In the genomic region with DNA sequence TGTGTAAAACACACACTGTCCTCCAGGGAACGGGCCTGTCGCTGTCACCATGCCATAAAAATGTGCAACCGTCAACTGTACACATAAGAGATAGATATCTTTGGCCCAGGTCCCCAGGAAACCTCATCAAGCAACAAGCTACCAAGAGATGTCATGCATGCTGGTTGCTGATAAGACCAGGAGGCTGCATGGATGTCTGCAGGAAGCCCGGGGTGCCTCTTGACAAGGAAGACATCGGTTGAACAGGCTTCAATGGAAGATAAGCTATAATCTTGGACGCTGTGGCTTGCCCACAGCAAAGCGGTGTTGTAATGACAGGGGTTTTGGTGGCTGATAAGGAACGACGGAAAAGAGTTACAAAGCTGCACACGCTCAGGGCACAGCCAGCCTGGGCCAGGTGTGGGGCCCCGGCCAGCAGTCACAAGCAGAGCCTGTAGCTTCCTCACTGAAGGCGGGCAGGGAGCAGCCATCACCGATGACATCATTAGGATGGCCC, we compare ENCODE assay signal across 14 mouse cellular contexts.
DNase-seq lines count a peak whose midpoint lies in the region; ATAC-seq and TF ChIP-seq lines count a peak whose summit lies in the region.
"Had no signal": no experiment of that assay in that cellular context is flagged by ENCODE, and none has a peak within 500 bp of the region (broad histone marks: within the 10 kb centered on the region; RNA-seq: fewer than 3 reads in every experiment).

No protein-coding gene starts in this region.

- peak; percentile 40 for DNase-seq in lung, postnatal 0 days (ENCODE audit: low spot score)
- DNase-seq in lung, adult 18-20 months: no peak
- DNase-seq in MEL-GATA-1-ER (ENCODE audit: extremely low read depth, low read depth): peak; percentile 100
- peak; percentile 72 for DNase-seq in liver, postnatal 0 days
- DNase-seq in left cerebral cortex, adult 9 months (ENCODE audit: low spot score in 2 of 2): no peak
- DNase-seq in retina, postnatal 1 day: no peak
- DNase-seq in layer of hippocampus, adult 9-10 months (ENCODE audit: low spot score): no peak
- DNase-seq: cerebellum, adult 9-10 months; kidney, postnatal 4 days; thymus, adult 18-20 months had no signal

- TF ChIP-seq EP300 in lung, postnatal 0 days (IDR thresholded peaks at IDR 0.05): no peak
- peak; percentile 100 for TF ChIP-seq EP300 in liver, postnatal 0 days (IDR thresholded peaks at IDR 0.05; ENCODE audit: low read depth)

- no peak overlapping the region for H3K4me3 ChIP-seq in lung, postnatal 0 days (ENCODE audit: low read depth, low read length)
- H3K4me3 ChIP-seq in liver, postnatal 0 days (ENCODE audit: low read depth, low read length): no peak overlapping the region
- H3K4me3 ChIP-seq: hindbrain, embryonic 12.5 days; limb, embryonic 10.5 days; myocyte had no signal

- H3K4me2 ChIP-seq in lung, postnatal 0 days (replicated peaks; ENCODE audit: low read depth, low read length): no peak overlapping the region
- peak overlapping the region; percentile 55 for H3K4me2 ChIP-seq in liver, postnatal 0 days (ENCODE audit: low read depth, low read length)
- H3K4me2 ChIP-seq: hindbrain, embryonic 12.5 days had no signal

- no peak overlapping the region for H3K27ac ChIP-seq in lung, postnatal 0 days (ENCODE audit: low read length)
- peak overlapping the region; percentile 84 for H3K27ac ChIP-seq in liver, postnatal 0 days (ENCODE audit: low read depth)
- H3K27ac ChIP-seq: hindbrain, embryonic 12.5 days; limb, embryonic 10.5 days had no signal

- no peaks in the 10 kb centered on the region for H3K4me1 ChIP-seq in lung, postnatal 0 days (ENCODE audit: insufficient read depth, low read depth, low read length)
- peaks cover 46% of the 10 kb centered on the region for H3K4me1 ChIP-seq in liver, postnatal 0 days (ENCODE audit: insufficient read depth)

- H3K27me3 ChIP-seq in lung, postnatal 0 days (replicated peaks; ENCODE audit: insufficient read depth, low read length): no peaks in the 10 kb centered on the region
- no peaks in the 10 kb centered on the region for H3K27me3 ChIP-seq in liver, postnatal 0 days (ENCODE audit: insufficient read depth, low read length)
- H3K27me3 ChIP-seq: hindbrain, embryonic 12.5 days had no signal

- ATAC-seq in lung, postnatal 0 days: 0 out of 2 replicates have a peak, but pooled peaks have one; percentile 6
- ATAC-seq in common myeloid progenitor, adult 5-6 weeks (replicated peaks; ENCODE audit: low read depth, poor library complexity, severe bottlenecking): peak; percentile 82
- ATAC-seq in liver, postnatal 0 days: peak; percentile 96

- H3K9ac ChIP-seq in lung, postnatal 0 days (replicated peaks; ENCODE audit: low read depth): no peak overlapping the region
- no peak overlapping the region for H3K9ac ChIP-seq in liver, postnatal 0 days (replicated peaks)
- H3K9ac ChIP-seq: hindbrain, embryonic 12.5 days had no signal

- no peaks in the 10 kb centered on the region for H3K9me3 ChIP-seq in lung, postnatal 0 days (ENCODE audit: low read length)
- no peaks in the 10 kb centered on the region for H3K9me3 ChIP-seq in liver, postnatal 0 days (ENCODE audit: low read length)
- H3K9me3 ChIP-seq: hindbrain, embryonic 12.5 days; limb, embryonic 10.5 days had no signal

- 47% methylated on average over 13 of the region's 13 CpGs for WGBS in lung, postnatal 0 days
- WGBS in liver, postnatal 0 days (ENCODE audit: insufficient replicate concordance): 31% methylated on average over 13 of the region's 13 CpGs

- no peaks in the 10 kb centered on the region for H3K36me3 ChIP-seq in lung, postnatal 0 days (ENCODE audit: insufficient read depth, low read length)
- H3K36me3 ChIP-seq in liver, postnatal 0 days (replicated peaks; ENCODE audit: insufficient read depth, low read length): no peaks in the 10 kb centered on the region
- H3K36me3 ChIP-seq: hindbrain, embryonic 12.5 days; limb, embryonic 10.5 days had no signal

- no peak; the same call in 1 of the 2 replicates for TF ChIP-seq CTCF in lung, postnatal 0 days (IDR thresholded peaks at IDR 0.05)
- TF ChIP-seq CTCF in liver, postnatal 0 days (IDR thresholded peaks at IDR 0.05; ENCODE audit: low read depth): peak; percentile 21; the same call in 1 of the 2 replicates

Comparison
In these comparisons a context has a peak if more than half of its experiments do, and no peak if none do; other contexts are left out.
1. DNase-seq: peak in lung, postnatal 0 days (single experiment), MEL-GATA-1-ER (single experiment) and liver, postnatal 0 days (single experiment); none in lung, adult 18-20 months (0 of 2), left cerebral cortex, adult 9 months (0 of 2), retina, postnatal 1 day (single experiment) and layer of hippocampus, adult 9-10 months (single experiment).
2. ATAC-seq: peak in every context shown above with its lines; median percentile 96 in liver, postnatal 0 days; 82 in common myeloid progenitor, adult 5-6 weeks; 6 in lung, postnatal 0 days.